Mouse (Mus musculus) CD8-positive naive resting alpha-beta T cell, adult 2 months (primary cell): ENCODE results near the gene Gm49405.
A peak's percentile ranks its signal among the peaks of the same experiment; 100 is the strongest.
"Not testable (repeated sequence)": the region's sequence is repeated elsewhere in the genome, so short reads cannot be mapped to it uniquely, and the experiment has no call there.

ENCODE experiments used
- DNase-seq, 2 experiments: peaks; one replicate each; pipeline ENCODE4 v3.0.0; 2022; ENCODE audit warnings: low read depth in 2 of 2, low spot score in 2 of 2

Gene Gm49405

GRCm38 (mm10) chr19:4013066-4013465, 12.6 kb downstream of the Gm49405 start:
- DNase-seq: no peak

DNA sequence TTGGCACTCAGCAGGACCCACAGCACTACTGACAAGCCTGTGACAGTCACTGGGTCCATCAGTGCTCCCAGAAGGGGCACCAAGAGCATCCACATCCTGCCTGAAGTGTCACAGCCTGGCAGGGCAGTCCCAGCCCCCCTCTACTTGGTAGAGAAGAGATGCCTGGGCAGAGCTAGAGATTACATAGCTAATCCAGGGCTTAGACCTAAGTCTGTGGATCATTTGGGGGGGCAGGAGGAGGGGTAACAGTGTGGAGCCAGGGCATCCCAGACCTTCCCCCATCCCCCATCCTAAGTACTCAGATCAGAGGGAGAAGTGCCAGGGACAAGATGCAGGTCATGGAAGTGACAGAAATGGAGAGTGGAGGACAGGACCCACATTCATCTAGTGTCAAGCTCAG, 14.4 kb downstream of the Gm49405 start:
- DNase-seq: no peak

DNA sequence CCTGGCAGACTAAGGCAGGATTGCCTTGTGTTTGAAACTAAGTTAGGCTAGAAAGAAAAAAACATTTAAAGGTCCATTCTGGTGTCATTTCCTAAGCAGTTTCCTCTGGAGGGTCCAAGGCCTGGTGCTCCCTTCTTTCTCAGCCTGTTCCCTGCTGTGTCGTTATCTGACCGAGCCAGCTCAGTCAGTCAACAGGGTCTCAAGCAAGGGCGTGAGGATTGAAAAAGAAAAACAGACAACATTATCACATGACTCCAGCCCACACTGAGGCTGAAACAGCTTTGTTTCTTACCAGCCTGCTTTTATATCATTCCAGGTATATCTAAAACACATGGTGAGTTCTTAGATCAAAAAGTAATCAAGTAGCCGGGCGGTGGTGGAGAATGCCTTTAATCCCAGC, 15.2 kb downstream of the Gm49405 start:
- DNase-seq: no peak

- no peak for DNase-seq
These were observed 17.6 kb downstream of the Gm49405 start for GRCm38 (mm10) chr19:4017921-4018587.

DNA sequence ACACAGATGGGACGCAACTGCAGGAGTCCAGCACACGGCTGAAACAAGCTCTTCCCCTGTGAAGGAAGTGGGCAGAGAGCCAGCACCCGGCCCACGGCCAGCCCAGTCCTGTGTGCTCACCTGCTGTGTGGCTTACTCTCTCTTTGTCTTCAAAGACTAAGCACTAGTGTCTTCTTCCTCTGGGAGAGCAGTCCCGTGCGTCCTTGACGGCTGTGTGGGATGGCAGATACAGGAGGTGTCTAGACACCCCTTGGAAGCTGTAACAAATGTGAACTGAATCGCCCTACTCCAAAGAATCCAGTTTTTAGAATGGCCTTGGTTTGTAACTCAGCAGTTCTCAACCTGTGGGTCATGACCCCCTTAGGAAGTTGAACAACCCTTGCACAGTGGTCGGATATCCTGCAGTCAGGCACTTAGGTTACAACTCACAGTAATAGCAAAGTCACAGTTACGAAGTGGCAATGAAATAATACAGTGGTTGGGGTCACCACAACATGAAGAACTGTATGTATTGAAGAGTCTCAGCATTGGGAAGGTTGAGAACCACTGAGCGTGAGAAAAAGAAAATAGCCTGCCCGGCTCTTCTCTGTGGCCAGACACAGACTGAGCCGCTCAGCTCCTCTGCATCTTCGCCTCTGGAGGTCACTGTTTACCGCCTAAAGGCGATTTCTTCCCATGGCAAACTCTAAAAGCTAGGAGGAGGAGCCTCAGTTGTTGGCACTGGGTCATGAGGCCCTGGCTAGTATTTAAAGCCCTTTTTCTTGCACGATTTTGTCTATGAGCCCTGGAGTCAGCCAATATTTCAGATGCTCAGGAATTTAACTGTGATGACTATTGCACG, 18.5 kb downstream of the Gm49405 start:
- peak; percentile 42 to 56 for DNase-seq

GRCm38 (mm10) chr19:4023185-4023584, 22.8 kb downstream of the Gm49405 start:
- no peak for DNase-seq

GRCm38 (mm10) chr19:4027576-4027975, 27.1 kb downstream of the Gm49405 start:
- no peak for DNase-seq

- no peak for DNase-seq
These were observed 32.2 kb downstream of the Gm49405 start for GRCm38 (mm10) chr19:4032668-4033067.

- no peak for DNase-seq
These were observed 32.9 kb downstream of the Gm49405 start for GRCm38 (mm10) chr19:4033298-4033697.

GRCm38 (mm10) chr19:4033742-4034141, 33.3 kb downstream of the Gm49405 start:
- DNase-seq: no peak

GRCm38 (mm10) chr19:4036327-4037045, 36.1 kb downstream of the Gm49405 start:
- no peak for DNase-seq

- not testable (repeated sequence) for DNase-seq
These were observed 36.8 kb downstream of the Gm49405 start for GRCm38 (mm10) chr19:4037154-4037787.

DNA sequence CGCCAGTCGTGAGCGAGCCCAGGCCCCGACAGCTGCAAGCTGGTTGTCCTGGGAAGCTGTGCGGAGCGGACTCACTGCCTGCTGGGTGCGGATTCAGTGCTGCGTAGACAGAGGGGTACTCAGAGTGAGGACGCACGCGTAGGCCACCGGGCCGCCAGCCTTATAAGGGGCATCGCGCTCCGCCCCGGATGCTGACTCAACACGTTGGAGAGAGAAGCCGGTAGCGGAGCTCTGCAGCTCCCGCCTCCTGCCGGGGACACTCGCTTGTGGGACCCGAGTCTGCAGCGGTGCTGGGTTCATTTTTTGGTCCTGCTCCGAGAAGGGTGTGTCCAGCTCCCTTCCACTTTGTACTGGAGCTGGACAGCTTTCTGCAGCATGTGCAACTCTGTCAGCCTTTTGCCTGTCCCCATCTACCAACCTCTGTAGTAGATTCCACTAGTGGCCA, 37.4 kb downstream of the Gm49405 start, which contains the start of gene Gstp1:
Gene Gstp1 (minus strand): TSS at position 198 of the 445 bp plus-strand sequence.
- peak; percentile 77 to 78 for DNase-seq

DNA sequence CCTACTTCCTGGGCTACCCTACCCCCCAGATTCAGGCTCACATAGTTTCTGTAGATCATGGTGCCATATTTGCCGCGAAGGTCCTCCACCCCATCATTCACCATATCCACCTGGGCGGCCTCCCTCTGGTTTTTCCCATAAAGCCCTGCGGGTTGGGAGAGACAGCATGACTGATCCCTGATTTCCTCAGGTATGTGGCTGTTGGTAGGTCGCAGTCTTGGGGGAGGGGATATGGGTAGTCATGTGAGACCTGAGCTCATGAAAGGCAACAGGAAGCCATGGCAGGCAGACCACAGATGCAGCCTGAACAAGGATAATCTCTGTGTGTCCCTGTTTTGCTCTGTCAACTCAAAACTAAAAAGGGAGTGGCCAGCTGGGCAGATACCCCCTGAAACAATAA, 40.5 kb downstream of the Gm49405 start:
- DNase-seq: not testable (repeated sequence)

DNA sequence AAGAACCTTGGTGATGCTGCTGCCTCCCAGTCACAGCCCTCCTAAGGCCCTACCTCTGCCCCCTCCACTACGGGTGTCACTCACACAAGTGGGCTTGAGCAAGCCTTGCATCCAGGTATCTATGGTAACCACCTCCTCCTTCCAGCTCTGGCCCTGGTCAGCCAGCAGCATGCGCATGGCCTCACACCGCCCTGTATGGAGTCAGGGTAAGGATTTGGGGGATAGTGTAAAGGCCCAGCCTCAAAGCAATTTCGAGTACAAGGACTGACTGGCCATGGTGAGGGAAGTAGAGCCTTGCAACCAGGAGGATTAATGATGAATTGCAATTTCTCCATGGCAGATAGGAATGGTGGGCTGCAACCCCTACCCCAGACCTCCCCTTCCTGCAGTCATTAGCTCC, 41.1 kb downstream of the Gm49405 start:
- not testable (repeated sequence) for DNase-seq

- no peak for DNase-seq
These were observed 41.7 kb downstream of the Gm49405 start for GRCm38 (mm10) chr19:4042124-4042523.

DNA sequence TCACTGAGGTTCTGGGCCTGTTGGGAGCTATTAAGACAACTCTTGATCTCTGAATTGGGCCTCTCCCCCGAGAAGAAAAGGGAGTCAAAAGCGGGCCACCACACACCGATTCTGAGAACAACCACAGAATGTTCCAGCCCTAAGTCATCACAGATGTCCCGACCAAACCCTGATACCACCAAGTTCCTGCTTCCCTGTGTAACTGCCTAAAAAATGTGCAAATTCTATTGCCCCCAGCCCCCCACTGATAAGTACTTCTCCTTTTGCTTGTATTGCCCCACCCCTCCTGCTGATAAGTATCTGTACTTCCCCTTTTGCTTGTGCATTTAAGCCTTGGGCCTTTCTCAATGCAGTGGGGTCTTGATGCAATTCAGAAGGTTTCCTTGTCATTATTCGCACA, 43.7 kb downstream of the Gm49405 start:
- not testable (repeated sequence) for DNase-seq

DNA sequence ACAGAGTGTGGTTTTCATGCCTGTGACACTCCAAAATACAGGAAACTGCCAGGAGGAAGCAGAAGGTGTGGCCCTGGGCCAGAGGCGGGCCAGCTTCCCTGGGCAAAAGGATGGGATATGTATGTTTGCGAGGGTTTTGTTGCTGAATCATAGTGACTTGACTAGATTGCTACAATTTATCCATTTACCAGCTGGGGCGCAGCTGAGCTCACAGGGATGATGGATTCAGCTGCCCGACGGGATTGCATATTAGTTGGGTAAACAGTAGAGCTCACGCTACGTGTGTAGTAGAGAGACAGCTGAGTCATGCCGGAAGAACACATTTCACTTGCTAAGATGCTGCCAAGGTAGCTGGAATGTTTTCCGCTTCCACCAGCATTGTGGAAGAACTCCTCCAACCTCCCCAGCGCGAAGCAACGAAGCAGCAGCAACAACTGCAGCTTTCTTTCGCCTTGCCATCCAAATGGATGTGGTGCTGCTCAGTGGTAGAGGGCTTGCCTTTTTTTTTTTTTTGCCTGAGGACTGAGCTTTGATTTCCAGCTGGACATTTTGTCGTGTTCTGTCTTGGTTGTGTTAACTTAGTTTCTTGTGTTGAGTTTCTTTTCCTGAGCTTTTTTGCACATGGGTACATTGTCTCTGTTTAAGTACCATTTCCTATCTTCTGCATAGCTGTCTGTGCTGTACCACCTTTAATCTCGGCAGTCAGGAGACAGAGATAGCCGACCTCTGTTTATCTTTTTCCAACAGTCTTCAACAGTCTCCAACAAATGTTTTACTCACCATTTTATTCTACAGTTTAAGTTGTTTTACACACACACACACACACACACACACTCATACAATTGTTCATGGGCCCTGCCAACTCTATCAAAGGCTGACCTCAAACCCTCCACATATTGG, 45.8 kb downstream of the Gm49405 start, which contains the start of gene Gstp2:
Gene Gstp2 (minus strand): TSS at position 58 of the 900 bp plus-strand sequence.
- DNase-seq: no peak

DNA sequence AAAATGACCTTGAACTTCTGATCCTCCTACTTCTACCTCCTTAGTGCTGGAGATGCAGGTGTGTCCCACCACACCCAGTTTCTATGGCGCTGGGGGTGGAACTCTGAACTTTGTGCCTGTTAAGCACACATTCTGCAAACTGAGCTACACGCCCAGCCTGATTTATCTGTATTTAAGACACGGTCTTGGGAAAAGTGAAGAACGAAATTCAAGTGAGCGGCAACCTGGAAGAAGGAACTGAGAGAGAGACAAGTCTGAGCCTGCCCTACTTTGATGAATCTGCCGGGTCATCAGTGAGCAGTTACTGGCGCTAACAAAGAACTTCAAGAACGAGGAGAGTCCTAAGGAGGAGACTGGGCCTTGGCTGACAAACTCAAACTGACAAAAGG, 46.4 kb downstream of the Gm49405 start:
- no peak for DNase-seq

GRCm38 (mm10) chr19:4047859-4048258, 47.4 kb downstream of the Gm49405 start:
- peak; percentile 81 to 86 for DNase-seq
